Mouse (Mus musculus): ENCODE measurements around the gene Prkaa1. TPM values are rescaled to one million over a fixed set of nuclear protein-coding genes. Genes with fewer than 3 reads are reported as not detected.
A peak's percentile ranks its signal among the peaks of the same experiment; 100 is the strongest.

Gene Prkaa1
- 11.5 and 12.5 TPM in 2 replicates for polyA plus RNA-seq (2015; fragmentation: Nextera tagmentation; extraction: Ambion mirVana)

DNA sequence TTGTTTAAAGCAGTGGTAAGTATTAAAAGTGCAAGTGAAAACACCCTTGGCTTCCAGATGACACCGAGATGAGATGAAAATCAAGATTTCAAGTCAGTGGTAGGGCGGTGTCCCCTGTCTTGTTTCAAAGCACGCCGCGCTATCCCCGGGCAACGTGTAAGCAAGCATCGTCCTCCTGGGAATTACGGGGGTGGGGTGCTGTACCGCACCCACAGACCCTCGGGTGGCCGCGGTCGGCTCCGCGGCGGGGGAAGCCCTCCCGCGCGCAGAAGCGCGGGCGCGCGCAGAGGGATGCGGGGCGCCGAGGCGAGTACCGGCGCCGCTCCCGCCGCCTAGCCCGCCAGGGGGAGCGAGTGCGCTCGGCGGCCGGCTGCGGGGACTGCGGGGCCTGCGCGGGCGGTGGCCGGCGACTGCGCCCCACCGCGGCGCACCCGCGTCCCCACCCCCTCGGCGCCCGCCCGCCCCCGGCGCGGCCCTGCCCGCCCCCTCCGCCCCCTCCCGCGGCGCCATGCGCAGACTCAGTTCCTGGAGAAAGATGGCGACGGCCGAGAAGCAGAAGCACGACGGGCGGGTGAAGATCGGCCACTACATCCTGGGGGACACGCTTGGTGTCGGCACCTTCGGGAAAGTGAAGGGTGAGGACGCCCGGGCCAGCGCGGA is at the start of gene Prkaa1:
Prkaa1 (plus strand) TSS at position 501 of the 660 bp plus-strand sequence.
- peak; percentile 62 for DNase-seq (ENCODE audit: low spot score)

DNA sequence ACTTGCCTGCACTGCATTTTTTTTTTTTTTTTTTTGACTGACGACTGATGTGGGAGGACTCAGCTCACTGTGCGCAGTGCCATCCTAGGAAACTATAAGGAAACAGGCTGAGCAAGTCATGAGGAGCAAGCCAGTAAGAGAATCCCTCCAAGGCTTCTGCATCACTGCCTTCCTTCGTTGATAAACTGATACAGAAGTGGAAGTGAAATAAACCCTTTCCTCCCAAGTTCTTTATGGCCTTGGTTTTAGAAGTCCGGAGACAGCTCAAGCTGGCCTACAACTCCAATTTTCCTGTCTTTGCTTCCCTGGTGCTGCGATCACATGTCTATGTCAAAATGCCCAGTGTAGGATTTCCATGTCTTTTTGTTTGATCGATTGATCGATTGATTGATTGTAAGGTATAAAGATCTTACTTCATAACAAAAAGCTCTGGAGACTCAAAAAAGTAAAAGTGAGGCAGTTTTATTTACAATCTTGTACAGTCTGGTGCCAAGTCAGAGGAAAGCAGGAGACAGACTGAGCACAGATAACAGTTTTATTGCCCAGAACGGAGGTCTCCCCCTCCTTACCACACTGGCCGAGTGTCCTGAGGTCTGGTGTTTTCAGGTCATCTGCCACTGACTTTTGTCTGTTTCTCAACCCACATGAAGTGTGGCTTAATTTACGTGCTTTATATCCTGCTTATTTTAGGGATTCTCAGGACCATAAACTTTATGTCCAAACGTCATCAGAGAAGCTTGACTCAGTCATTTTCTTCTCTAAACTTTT is 47.9 kb upstream of the Prkaa1 start:
- DNase-seq (ENCODE audit: low spot score): no peak

DNA sequence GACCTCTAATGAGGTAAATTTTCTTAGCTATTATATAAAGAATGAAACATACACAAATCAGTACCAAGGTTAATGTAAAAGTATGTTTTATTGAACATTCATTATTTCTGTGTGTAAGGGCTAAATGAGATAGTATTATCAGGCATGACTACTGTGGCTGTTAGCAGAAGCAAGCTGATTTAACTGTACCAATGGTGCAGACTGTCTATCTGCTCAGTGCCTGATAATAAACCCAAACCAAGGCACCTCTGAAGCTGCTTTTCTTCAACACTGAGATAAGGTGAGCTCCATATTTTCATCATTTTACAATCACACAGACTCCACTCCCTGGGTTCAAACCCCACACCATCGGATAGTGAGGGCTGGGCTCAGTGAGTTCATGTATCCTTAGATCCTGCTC is 46.3 kb upstream of the Prkaa1 start:
- DNase-seq (ENCODE audit: low spot score): no peak

DNA sequence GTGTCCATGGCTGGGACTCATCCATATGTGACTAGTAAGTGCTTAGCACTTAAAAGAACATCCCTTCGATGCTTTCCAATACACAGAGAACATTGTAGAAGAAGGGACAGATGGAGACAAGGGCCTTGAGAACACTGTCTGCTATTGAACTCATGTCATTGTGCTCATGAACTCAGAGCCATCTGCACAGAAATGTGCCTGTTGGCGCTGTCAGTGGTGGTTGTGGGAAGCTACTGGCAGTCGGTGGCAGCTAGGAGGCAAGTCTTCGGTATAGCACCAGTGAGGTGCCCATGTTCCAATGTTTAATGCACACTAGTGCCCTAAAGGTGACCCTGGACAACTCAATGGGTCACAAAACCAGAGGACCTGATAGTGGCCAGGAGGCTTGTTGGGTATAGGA is 41.3 kb upstream of the Prkaa1 start:
- no peak for DNase-seq (ENCODE audit: low spot score)

DNA sequence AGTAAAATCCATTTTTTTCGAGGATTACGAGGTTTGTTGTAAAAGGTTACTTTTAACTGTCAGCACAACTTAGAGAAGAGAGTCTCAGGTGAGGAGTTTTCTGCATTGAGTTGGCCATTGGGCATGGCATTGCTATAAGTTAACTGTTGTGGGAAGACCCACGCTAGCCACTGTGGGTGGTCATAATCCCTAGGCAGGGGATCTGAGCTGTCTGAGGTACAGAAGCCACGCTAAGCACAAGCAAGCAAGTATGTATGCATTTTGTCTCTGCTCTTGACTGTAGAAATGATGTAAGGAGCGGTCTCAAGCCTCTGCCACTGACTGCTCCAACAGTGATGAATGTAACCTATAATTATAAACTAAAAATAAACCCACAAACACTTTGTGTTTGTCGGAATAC is 37.8 kb upstream of the Prkaa1 start:
- no peak for DNase-seq (ENCODE audit: low spot score)

DNA sequence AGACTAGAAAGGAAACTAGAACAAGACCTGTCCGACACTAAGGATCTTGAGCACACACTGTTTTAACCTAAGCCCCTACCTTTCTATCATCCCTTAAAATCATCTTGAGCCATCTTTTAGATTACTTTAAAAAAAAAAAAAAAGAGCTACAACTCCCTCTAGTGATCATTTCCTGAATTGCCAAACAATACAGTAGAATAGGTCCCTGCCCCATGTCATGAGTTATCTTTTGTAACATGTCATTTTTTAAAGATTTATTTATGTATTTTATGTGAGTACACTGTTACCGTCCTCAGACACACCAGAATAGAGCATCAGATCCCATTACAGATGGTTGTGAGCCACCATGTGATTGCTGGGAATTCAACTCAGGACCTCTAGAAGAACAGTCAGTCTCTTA is 37.4 kb upstream of the Prkaa1 start:
- peak; percentile 52 for DNase-seq (ENCODE audit: low spot score)

DNA sequence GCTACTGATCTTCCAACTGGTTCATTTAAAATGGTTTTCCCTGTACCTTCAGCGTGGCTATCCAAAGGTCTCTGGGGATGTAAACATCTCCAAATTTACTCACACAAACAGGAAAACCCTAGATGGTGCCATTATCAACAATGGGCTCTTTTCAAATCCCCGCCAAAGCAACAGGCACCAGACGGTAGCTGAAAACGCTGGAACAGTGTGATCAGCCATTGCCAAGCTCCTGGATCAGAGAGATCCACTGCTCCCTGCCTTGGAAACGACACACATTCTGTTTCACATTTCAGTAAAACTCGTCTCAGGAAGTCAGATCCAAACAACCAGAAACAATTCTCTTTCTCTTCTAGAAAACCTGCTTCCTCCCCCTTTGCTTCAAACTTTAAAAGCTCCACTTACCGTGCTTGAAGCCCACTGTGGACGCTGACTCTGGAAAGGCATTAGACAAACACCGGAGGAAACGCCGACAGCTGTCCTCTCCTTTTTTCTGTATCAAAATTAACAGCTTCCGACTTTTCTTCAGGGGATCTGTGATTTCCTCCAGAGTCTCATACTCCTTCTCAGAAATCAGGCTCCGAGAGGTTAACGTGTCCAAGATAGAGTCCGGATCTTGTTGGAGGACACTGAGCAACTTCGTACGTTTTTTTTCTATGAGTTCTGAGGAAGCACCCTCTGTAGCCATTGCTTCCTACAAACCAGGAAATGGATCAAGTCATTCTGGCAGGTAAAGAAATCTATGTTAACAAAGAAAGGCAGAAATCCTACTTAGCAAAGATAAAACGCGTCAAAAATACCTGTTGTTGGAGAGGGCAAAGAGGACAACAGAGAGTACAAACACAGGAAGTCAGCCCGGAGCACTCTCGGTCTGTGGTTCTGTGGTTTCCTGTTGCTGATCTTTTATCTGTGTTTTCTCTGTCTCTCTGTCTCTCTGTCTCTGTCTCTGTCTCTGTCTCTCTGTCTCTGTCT is 35.7 kb upstream of the Prkaa1 start, which contains the start of gene Card6:
Card6 (minus strand) TSS at position 854 of the 969 bp plus-strand sequence.
- peak; percentile 87 for DNase-seq (ENCODE audit: low spot score)

DNA sequence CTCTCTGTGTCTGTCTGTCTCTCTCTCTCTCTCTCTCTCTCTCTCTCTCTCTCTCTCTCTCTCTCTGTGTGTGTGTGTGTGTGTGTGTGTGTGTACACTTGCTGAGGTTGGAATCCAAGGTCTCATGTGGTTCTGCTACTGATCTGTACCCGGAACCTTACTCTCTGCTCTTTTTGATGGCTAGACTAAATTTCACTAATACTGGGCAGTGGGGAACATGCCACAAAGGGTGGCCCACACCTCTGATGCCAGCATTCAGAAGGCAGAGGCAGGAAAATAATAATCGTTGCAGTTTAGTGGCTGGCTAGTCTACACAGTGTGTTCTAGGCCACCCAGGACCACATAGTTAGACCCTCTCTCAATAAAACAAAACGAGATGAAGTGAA is 35.0 kb upstream of the Prkaa1 start:
- no peak for DNase-seq (ENCODE audit: low spot score)

DNA sequence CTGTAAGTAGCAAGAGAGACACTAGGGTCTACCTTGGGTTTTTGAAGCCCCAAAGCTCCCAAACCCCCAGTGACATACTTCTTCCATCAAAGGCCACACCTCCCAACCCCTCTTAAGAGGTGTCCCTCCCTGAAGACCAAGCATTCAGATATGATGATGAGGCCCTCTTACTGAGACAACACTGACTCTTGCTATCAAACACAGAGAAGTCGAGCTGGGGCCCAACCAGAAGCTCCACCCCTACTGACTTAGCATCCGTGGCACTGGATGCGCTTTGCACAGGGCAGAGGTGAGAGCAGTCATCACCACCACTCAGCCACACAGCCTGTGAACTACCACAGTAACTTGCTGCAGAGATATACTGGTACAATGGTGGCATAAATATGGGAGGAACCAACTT is 31.0 kb upstream of the Prkaa1 start:
- DNase-seq (ENCODE audit: low spot score): no peak

DNA sequence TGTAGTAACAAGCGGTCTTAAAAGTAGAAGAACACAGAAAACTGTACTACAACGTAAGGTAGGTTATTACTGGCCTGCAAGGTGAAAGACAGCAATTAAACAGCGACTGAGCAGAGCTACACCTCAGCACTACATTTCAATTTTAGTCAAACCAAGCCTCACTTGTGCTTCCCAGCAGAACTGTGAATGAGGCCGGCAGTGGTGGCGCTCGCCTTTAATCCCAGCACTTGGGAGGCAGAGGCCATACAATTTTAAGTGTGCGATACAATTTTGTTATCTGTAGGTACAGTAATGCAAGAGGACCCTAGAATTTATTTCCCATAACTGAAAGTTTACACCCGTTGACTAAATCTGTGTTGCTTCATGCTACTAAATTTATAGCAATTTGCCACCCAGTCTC is 28.5 kb upstream of the Prkaa1 start:
- DNase-seq (ENCODE audit: low spot score): no peak

DNA sequence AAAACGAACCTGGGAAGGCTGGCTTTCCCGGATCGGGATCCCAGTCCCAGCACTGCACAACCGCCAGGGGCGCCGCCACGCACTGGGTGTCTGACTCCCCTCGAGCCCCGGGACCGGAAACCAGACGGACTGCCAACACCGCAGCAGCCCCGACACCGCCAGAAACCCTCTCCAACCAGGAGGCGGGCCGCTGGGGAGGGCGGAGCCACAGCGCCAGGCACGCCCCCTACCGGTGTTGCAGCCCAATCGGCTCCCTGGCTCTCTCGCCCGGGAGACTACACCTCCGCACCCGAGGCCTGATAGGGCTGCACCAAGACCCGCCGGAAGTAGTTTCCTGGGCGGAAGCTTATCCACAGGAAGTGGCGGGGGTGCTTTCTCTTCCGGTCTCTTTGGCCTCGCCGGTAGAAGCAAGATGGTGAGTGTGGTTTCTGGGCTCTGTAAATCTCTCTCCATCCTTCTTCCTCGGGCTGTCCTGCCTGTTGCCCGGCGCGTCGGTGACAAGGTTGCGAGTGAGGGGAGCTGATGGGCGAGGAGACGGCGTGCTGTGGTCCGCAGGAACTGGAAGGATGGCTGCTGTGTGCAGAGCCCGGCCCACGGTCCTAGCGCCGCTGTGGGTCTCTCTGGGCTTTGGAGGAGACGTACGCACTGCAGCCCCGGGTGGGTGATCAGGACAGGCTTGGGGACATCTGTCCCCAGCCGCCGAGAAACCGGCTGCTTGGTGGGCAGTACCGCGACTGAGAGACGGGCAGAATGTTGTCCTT is 27.2 kb upstream of the Prkaa1 start, which contains the start of gene Rpl37:
Rpl37 (plus strand) TSS at position 376 of the 761 bp plus-strand sequence.
- peak; percentile 98 for DNase-seq (ENCODE audit: low spot score)

DNA sequence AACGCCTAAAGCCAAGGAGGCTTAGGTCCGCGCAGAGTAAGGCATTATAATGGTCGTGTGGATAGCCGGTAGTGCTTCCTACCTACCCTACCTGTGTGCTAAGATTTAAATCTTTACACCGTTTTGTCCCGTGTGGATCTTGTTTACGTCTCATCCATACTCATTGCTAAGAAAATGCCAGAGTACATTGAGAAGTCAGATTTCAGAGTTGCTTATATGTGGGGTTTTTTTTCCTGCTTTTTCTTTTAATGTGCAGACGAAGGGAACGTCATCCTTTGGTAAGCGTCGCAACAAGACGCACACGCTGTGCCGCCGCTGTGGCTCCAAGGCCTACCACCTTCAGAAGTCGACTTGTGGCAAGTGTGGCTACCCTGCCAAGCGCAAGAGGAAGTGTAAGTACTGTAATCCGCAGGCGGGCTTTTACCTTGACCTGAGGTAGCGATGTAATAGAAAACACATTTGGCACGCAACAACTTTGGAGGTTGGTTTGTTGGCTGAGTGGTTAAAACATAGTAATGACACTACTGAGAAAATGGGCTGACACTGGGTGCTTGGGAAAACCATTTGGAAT is 26.5 kb upstream of the Prkaa1 start:
- peak; percentile 25 for DNase-seq (ENCODE audit: low spot score)

DNA sequence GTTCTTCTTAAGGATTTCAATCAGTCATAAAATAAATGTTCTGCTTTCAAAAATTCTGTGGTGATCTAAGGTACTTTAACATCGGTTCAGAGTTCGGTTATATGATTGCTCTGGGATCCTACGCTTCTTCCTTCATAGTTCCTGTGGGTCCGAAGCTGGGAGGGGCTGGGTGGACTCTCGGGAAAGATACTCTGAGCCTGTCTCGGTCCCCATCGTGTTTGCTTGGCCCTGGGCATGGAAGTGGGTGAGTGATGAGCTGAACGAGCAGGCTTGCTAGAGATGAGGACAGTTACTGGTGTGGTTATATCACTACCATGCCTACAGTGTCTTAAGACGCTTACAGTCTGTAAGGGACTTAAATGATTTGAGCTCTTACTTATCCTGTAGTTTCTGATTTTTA is 25.0 kb upstream of the Prkaa1 start:
- DNase-seq (ENCODE audit: low spot score): no peak

DNA sequence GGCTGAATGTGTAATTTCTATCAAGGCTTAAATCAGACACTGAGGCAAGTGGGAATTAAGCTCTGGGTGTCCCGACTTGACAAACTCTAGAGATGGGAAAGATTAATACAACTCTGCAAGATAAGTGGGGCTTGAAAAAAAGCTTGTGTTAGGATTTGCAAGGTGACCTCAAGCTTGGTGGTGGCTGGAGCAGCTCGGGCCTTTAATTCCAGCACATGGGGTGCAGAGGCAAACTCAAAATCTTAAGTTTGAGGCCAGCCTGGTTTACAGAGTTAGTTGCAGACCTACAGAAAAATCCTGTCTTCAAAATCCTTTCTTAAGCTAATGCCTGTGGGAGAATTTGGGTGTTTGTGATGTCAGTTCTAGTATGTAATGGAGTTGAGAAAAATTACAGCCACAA is 24.5 kb upstream of the Prkaa1 start:
- DNase-seq (ENCODE audit: low spot score): no peak

DNA sequence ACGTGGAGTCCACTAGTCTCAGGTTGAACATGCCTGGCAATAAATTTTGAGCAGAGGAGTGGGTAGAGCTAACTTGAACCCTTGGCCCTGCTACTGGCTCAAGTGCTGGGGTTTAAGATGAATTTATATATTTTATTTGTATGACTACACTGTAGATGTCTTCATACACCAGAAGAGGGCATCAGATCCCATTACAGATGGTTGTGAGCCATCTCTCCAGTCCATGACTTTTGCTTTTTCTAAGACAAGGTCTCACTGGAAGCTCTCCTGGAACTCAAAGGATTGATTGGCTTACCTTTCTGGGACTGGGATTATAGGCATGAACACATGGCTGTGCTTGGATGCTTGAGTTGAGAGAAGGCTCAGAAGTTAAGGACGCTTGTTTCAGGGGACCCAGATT is 24.0 kb upstream of the Prkaa1 start:
- DNase-seq (ENCODE audit: low spot score): no peak

DNA sequence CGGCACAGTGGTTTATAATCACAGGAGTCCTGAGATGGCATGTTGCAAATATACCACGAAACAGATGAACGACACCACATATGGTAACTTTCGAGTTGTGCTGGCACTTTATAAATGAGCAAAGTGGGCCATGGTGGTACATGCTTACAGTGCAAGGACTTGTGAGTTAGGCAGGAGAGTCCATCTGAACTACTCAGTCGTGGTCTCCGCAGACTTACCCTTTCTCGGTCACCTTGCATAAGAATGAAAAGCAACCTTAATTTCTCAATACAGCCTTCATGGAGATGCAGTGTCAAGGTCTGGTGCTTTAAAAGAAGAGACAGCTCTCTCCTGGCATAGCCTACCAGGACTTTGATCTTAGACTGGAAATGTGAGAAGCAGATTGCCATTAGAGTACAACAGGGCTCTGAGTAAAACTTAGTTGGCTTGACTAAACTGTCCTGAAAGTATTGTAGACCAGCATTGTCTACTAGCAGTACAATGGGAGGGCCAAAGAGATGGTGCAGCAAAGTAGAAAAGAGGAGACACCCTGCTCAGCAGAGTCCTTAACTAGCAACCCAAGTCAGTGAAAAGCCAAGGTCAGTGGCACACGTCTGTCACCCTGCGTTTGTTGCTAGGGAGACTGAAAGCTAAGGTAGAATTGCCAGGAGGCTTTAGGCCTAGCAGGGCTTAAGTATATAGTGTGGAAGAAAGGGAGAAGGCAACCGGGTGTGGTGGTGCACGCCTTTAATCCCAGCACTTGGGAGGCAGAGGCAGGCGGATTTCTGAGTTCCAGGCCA is 21.9 kb upstream of the Prkaa1 start:
- no peak for DNase-seq (ENCODE audit: low spot score)

DNA sequence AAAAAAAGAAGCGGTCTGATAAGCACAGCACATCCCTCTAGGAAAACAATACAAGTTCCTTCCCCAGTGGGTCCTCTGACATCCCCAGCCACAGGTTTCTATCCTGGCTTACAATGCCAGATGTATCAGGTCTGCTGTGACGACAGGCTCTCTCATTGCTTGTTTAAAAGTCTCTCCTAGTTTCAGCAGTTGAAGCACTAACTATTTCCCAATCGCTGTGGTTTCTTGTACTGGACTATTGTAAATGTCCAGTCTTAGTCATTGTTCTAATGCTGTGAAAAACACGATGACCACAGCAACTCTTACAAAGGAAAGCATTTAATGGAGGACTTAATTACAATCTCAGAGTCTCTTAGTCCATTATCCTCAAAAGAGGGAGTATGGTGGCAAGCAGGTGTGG is 17.2 kb upstream of the Prkaa1 start:
- DNase-seq (ENCODE audit: low spot score): no peak

DNA sequence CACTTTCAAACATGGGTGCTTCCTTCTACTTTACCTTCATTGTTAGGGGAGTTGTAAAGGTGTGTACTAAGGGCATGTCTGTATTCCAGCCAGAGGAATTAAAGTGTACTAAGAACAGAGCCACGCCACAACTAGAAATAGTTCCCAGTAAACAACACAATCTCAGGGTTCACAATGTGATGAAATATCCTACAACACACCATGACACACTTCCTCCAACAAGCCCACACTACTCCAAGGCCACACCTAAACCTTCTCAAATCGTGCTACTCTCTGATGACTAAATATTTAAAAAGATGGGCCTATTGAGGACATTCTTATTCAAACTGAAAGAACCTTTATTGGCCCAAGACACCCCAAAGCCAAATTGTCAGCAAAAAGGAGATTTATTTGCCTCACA is 16.2 kb upstream of the Prkaa1 start:
- DNase-seq (ENCODE audit: low spot score): no peak

DNA sequence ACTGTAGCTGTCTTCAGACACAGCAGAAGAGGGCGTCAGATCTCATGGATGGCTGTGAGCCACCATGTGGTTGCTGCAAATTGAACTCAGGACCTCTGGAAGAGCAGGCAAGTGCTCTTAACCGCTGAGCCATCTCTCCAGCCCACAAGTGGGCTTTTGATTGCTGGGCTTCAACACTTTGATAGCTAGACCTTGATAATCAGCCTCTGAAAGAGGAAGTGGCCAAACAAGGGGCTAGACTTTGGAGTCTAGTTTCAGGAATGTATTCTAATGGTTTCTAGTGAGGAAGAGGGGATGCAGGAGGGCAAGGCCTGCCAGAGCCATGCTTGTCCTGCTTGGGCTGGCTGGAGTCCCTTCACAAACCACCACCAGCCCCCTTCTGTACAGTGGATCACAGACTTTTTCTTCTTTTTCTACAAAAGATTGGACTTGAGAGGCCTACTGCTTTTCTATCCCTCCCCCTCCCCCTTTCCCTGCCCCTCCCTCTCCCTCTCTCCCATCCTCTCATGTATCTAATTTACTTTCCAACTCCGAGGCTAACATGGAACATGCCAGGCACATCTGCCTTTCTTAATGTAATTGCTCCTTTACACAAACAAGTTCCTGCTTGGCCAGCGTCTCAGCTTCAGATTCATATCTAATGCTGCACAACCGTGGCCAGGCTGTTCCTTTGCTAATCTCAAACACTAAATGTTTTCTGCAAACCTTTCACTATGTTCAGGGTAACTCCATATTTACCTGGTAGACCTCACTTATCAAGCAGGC is 15.3 kb upstream of the Prkaa1 start:
- no peak for DNase-seq (ENCODE audit: low spot score)

Data from thymus, postnatal 0 days (tissue).